Mouse (Mus musculus): Measurements from ENCODE around the gene Mapre3. TPM values are rescaled to one million over a fixed set of nuclear protein-coding genes. Genes with fewer than 3 reads are reported as not detected.

Gene Mapre3
- polyA plus RNA-seq, 1 experiment, result 69.3 TPM

- no peak overlapping the region for H3K27ac ChIP-seq (replicated peaks; ENCODE audit: low read depth, low read length)
- H3K4me1 ChIP-seq (ENCODE audit: control insufficient read depth, insufficient read depth, insufficient read length, low read length), result no peaks in the 10 kb centered on the region
- no peak overlapping the region for H3K4me3 ChIP-seq (ENCODE audit: insufficient read depth, low read depth, low read length)
Measured at GRCm38 (mm10) chr5:30806106-30806505, 8.3 kb upstream of the Mapre3 start.

- H3K27ac ChIP-seq (replicated peaks; ENCODE audit: low read depth, low read length), result 0 out of 2 replicates have a peak overlapping the region, but pooled peaks have one; percentile 23
- peak overlapping the region; percentile 59 for H3K4me3 ChIP-seq (ENCODE audit: insufficient read depth, low read depth, low read length)
- peaks cover 11% of the 10 kb centered on the region for H3K4me1 ChIP-seq (ENCODE audit: control insufficient read depth, insufficient read depth, insufficient read length, low read length)
Measured at GRCm38 (mm10) chr5:30815120-30815465, 652 bp downstream of the Mapre3 start.

DNA sequence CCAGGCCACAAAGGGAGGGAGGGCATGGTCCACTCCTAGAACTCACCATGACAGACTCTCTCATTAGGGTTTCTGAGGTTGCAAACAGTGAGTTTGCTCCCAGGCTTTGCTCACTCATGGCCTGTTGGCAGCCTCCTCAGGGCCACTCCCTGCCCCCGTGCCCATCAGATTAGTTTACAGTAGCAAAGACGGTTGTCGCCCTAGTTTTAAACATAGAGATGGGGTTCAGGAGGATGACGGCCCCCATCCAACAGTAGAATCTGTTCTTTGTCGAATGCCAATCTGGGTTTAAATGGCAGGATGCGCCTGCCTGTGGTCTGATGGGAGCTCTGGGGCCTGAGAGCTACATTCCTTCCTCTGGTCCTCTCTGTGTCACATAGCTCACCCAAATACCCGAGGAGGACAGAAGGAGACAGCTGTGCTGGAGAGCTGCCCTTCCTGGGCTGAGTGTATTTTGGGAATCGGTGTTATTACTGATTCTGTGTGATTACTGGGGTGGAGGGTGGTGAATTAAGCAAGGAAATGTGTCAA lies 1.9 kb downstream of the Mapre3 start:
- H3K4me1 ChIP-seq (ENCODE audit: control insufficient read depth, insufficient read depth, insufficient read length, low read length), result peaks cover 11% of the 10 kb centered on the region
- no peak overlapping the region for H3K27ac ChIP-seq (replicated peaks; ENCODE audit: low read depth, low read length)
- 0 out of 2 replicates have a peak overlapping the region, but pooled peaks have one; percentile 30 for H3K4me3 ChIP-seq (ENCODE audit: insufficient read depth, low read depth, low read length)

DNA sequence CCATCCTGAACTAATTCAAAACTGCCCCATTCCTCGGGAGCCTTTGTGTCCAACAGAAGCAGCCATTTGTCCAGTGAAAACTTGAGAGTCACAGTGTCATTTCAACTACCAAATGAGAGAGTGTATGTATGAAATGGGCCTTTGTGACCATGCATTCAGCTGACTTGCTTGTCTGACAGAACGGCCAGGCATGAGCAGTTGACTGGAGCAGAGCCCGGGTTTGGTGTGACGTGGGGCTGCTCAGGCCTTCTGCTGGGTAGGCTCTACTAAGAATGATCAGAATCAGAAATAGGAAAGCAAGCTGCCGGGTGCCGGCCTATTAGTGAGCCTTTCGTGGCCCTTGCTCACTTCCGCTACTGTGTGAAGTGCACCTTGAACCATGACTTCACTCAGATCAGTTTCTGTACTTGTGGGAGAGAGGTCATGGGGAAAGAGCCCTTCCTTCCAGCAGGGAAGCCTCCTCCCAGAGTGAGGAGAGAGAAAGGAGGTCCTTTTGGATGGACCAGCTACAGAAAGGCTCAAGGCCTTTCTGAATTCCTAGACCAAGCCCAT lies 4.4 kb downstream of the Mapre3 start:
- Histone ChIP-seq H3K4me3 (ENCODE audit: insufficient read depth, low read depth, low read length) (no peak overlapping the region), H3K4me1 (ENCODE audit: control insufficient read depth, insufficient read depth, insufficient read length, low read length) (peaks cover 16% of the 10 kb centered on the region), H3K27ac (replicated peaks; ENCODE audit: low read depth, low read length) (no peak overlapping the region)

DNA sequence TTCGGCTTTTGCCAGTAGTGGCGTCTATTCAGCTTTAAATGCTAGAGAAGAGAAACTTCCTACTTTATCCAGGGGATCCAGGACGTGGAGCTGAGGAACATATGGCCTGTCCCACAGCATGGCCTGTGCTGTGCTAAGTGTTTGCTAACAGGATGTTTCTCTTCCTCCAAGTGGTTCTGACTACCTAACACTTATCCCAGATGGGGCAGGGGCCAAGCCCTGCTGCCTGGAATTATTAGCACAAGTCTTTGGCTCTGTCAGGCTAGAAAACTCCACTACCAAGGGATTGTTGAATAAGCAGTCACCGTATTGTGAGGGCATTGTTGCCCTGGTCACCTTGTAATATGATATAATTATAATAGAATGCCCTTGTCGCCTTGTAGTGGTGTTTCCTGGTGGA lies 8.2 kb downstream of the Mapre3 start:
- Histone ChIP-seq H3K27ac (replicated peaks; ENCODE audit: low read depth, low read length) (no peak overlapping the region), H3K4me3 (ENCODE audit: insufficient read depth, low read depth, low read length) (no peak overlapping the region), H3K4me1 (ENCODE audit: control insufficient read depth, insufficient read depth, insufficient read length, low read length) (peaks cover 13% of the 10 kb centered on the region)

DNA sequence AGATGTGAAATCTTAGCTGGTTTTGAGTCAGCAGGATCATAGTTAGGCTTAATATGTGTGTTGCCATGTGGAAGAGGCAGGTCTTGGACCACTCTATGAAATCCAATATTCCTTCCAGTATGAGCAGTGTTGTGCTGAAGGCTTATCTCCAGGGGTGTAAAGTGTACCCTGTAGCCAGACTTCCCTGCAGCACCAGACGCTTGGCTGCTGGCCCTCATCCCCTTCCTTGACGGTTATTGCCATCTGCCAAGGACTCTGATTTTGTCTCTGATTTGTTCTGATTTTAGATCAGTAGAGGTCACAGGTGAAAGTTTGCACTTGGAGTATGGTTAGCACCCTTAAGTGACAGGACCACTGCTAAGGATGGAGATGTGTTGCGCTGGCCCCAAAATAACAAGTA lies 8.7 kb downstream of the Mapre3 start:
- no peak overlapping the region for H3K27ac ChIP-seq (replicated peaks; ENCODE audit: low read depth, low read length)
- no peak overlapping the region for H3K4me3 ChIP-seq (ENCODE audit: insufficient read depth, low read depth, low read length)
- peaks cover 13% of the 10 kb centered on the region for H3K4me1 ChIP-seq (ENCODE audit: control insufficient read depth, insufficient read depth, insufficient read length, low read length)

DNA sequence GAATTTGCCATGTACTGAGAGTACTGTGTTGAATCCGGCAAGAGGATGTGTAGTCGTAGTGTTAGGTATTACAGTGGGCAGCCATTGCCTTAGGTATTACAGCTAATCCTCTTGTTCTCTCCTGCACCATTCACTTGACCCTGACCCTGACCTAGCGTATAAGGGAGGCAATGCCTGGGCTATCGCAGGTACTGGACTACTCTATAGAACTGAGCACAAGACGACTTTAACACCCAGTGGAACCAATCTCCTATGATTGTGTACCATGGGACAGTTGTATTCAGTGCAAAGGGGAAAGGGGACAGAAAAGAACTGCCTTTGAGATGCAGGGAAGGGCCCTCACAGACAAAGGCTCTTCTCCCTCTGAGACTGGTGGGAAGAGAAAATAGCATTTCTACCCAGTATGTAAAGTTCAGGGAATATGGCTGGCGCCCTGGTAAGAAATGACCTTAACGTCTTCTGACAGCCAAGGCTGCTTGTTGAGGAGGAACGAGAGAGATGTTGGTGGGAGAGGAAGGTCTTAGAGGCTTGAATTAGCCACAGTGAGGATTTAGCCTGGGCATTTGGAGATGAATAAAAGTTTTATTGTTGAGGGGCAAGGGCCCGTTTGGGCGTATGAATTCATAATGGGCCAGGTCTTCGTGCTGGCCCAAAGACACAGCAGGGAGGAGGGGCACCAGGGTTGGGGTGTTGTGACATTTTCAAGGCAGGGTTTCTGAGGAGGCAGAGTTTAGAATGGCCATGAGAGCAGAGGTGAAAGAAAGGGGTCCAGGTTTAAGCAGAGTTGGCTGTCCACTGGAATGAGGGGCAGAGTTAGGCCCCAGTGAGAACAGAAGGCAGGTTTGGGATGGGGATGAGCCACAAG lies 9.9 kb downstream of the Mapre3 start:
- peaks cover 13% of the 10 kb centered on the region for H3K4me1 ChIP-seq (ENCODE audit: control insufficient read depth, insufficient read depth, insufficient read length, low read length)
- H3K4me3 ChIP-seq (ENCODE audit: insufficient read depth, low read depth, low read length), result no peak overlapping the region
- H3K27ac ChIP-seq (replicated peaks; ENCODE audit: low read depth, low read length), result no peak overlapping the region

DNA sequence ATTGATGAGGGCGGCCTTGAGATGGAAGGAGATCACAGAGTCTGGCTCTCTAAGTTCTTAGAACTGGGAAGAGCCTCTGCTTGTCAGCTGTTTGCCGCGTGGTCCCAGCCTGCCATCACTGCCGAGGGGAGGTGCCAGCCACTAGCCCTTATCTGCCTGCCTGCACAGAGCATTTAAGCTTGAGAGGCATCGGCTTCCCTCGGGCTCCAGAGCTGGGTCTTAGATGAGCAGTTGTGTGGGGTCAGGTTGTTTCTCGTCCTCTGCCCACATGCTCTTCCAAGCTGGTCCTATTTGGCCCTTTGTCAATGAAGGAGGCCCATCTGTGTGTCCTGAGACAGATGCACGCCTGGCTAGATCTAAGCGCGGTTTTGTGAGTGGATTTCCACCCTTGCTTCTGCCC lies 10.7 kb downstream of the Mapre3 start:
- no peak overlapping the region for H3K27ac ChIP-seq (replicated peaks; ENCODE audit: low read depth, low read length)
- H3K4me1 ChIP-seq (ENCODE audit: control insufficient read depth, insufficient read depth, insufficient read length, low read length), result peaks cover 13% of the 10 kb centered on the region
- H3K4me3 ChIP-seq (ENCODE audit: insufficient read depth, low read depth, low read length), result no peak overlapping the region

GRCm38 (mm10) chr5:30825821-30826220 lies 11.4 kb downstream of the Mapre3 start:
- no peak overlapping the region for H3K27ac ChIP-seq (replicated peaks; ENCODE audit: low read depth, low read length)
- no peak overlapping the region for H3K4me3 ChIP-seq (ENCODE audit: insufficient read depth, low read depth, low read length)
- peaks cover 13% of the 10 kb centered on the region for H3K4me1 ChIP-seq (ENCODE audit: control insufficient read depth, insufficient read depth, insufficient read length, low read length)

GRCm38 (mm10) chr5:30833416-30833815 lies 19.0 kb downstream of the Mapre3 start:
- H3K4me3 ChIP-seq (ENCODE audit: insufficient read depth, low read depth, low read length), result no peak overlapping the region
- peak overlapping the region; percentile 93 for H3K27ac ChIP-seq (replicated peaks; ENCODE audit: low read depth, low read length)
- peaks cover 4% of the 10 kb centered on the region; the same call in 1 of the 2 replicates for H3K4me1 ChIP-seq (ENCODE audit: control insufficient read depth, insufficient read depth, insufficient read length, low read length)

DNA sequence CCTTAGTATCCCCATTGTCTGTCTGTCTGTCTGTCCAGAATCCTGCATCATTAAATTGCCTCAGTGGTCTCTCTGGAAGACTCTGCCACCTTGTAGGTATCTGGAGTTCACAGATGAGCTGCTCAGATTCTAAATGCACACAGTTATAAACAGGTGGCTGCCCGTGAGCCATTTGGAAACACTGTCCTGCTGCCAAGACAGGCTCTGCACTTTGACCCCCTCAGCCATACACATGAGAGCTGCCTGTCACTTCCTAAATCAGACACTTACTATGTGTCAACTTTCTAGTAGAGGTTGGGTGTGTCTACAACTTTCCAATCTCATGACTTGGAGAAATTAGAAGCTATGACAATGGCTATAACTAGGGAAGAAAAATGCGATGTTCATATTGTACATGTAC lies 25.3 kb downstream of the Mapre3 start:
- Histone ChIP-seq H3K4me3 (ENCODE audit: insufficient read depth, low read depth, low read length) (no peak overlapping the region), H3K27ac (replicated peaks; ENCODE audit: low read depth, low read length) (no peak overlapping the region), H3K4me1 (ENCODE audit: control insufficient read depth, insufficient read depth, insufficient read length, low read length) (no peaks in the 10 kb centered on the region)

- no peaks in the 10 kb centered on the region for H3K4me1 ChIP-seq (ENCODE audit: control insufficient read depth, insufficient read depth, insufficient read length, low read length)
- H3K4me3 ChIP-seq (ENCODE audit: insufficient read depth, low read depth, low read length), result no peak overlapping the region
- H3K27ac ChIP-seq (replicated peaks; ENCODE audit: low read depth, low read length), result no peak overlapping the region
Measured at GRCm38 (mm10) chr5:30841896-30842295, 27.5 kb downstream of the Mapre3 start.

- H3K27ac ChIP-seq (replicated peaks; ENCODE audit: low read depth, low read length), result 0 out of 2 replicates have a peak overlapping the region, but pooled peaks have one; percentile 13
- H3K4me1 ChIP-seq (ENCODE audit: control insufficient read depth, insufficient read depth, insufficient read length, low read length), result peaks cover 16% of the 10 kb centered on the region
- no peak overlapping the region for H3K4me3 ChIP-seq (ENCODE audit: insufficient read depth, low read depth, low read length)
Measured at GRCm38 (mm10) chr5:30849891-30850555, 35.6 kb downstream of the Mapre3 start.

DNA sequence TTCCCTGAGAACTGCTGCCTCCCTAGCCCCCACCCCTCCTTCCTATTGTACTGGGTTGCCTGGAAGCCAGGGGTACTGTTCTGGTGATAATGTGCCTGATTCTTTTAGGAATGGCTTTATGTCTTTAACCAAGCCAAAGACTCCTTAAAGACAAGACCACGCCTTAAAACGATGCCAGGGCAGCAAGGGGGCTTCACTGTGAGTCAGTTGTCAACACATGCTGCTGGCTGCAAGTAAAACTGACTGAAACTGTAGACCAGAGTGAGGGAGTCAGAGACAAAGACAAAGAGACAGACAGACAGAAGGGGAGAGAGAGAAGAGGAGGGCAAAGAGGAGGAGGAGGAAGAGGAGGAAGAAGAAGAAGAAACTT lies 36.1 kb downstream of the Mapre3 start:
- peaks cover 16% of the 10 kb centered on the region for H3K4me1 ChIP-seq (ENCODE audit: control insufficient read depth, insufficient read depth, insufficient read length, low read length)
- no peak overlapping the region for H3K4me3 ChIP-seq (ENCODE audit: insufficient read depth, low read depth, low read length)
- 0 out of 2 replicates have a peak overlapping the region, but pooled peaks have one; percentile 13 for H3K27ac ChIP-seq (replicated peaks; ENCODE audit: low read depth, low read length)

GRCm38 (mm10) chr5:30853522-30853921 lies 39.1 kb downstream of the Mapre3 start:
- no peak overlapping the region for H3K27ac ChIP-seq (replicated peaks; ENCODE audit: low read depth, low read length)
- peaks cover 16% of the 10 kb centered on the region for H3K4me1 ChIP-seq (ENCODE audit: control insufficient read depth, insufficient read depth, insufficient read length, low read length)
- H3K4me3 ChIP-seq (ENCODE audit: insufficient read depth, low read depth, low read length), result no peak overlapping the region
